Mouse (Mus musculus) forebrain, postnatal 0 days (tissue): ENCODE data around the gene Pi4ka. TPM values are rescaled to one million over a fixed set of nuclear protein-coding genes. Genes with fewer than 3 reads are reported as not detected.

Experiments used
- ATAC-seq: fragments of 200-750 bp; cut with Nextera tagmentation; 2 replicates; pipeline ENCODE4 v1.8.0; 2017; ENCODE audit warnings: mild to moderate bottlenecking, moderate library complexity
- DNase-seq: peaks from one replicate; pipeline ENCODE4 v3.0.0-alpha.2; 2015
- H3K27ac ChIP-seq: fragments of 300-500 bp; sonication (generic); 2 replicates; pipeline ENCODE4 v1.5.1; 2014; ENCODE audit warnings: low read depth, mild to moderate bottlenecking, antibody characterized with exemption, low read length, moderate library complexity, mixed read lengths
- H3K27me3 ChIP-seq: fragments of 300-500 bp; sonication (generic); 2 replicates; pipeline ENCODE4 v1.6.1; 2014; ENCODE audit warnings: mild to moderate bottlenecking, low read length, mixed read lengths; ENCODE audit not compliant: insufficient read depth
- H3K36me3 ChIP-seq: fragments of 300-500 bp; sonication (generic); 2 replicates; pipeline ENCODE4 v1.6.1; 2014; ENCODE audit warnings: mild to moderate bottlenecking, moderate library complexity; ENCODE audit not compliant: insufficient read depth
- H3K4me1 ChIP-seq: fragments of 300-500 bp; sonication (generic); 2 replicates; pipeline ENCODE4 v1.6.1; 2014; ENCODE audit warnings: antibody characterized with exemption; ENCODE audit not compliant: insufficient read depth
- H3K4me2 ChIP-seq: fragments of 300-500 bp; sonication (generic); 2 replicates; pipeline ENCODE4 v1.6.1; 2014; ENCODE audit warnings: low read depth, mild to moderate bottlenecking, moderate library complexity
- H3K4me3 ChIP-seq: fragments of 300-500 bp; sonication (generic); 2 replicates; pipeline ENCODE4 v1.5.1; 2014; ENCODE audit warnings: low read depth, low read length, mixed read lengths
- H3K9ac ChIP-seq: fragments of 300-500 bp; sonication (generic); 2 replicates; pipeline ENCODE4 v1.6.1; 2014; ENCODE audit warnings: mild to moderate bottlenecking
- H3K9me3 ChIP-seq: fragments of 300-500 bp; sonication (generic); 2 replicates; pipeline ENCODE4 v1.6.1; 2016; ENCODE audit warnings: low read length
- CTCF ChIP-seq: sonication (generic); IDR thresholded peaks from 2 replicates; pipeline ENCODE4 v1.5.1; 2016; ENCODE audit warnings: antibody characterized with exemption, control low read depth, low read depth
- WGBS: fragments of 180-500 bp; shearing (Covaris S2); extraction: QIAGEN DNeasy Blood & Tissue Kit; methylation state at CpG from one replicate; pipeline ENCODE4 v1.1.7; 2014; 5-methylcytosine and 5-hydroxymethylcytosine counted together
- polyA plus RNA-seq: library from polyadenylated mRNA; unstranded; fragments of >200 nt; fragmentation: Nextera tagmentation; extraction: Ambion mirVana; gene quantifications from 2 replicates; pipeline ENCODE4 v1.2.1, GENCODE M21; 2015
- total RNA-seq: library from RNA; depleted of rRNA; stranded (reverse); fragments of >200 nt; gene quantifications from 2 replicates; pipeline ENCODE4 v1.2.3, GENCODE M21; 2014

Pi4ka gene
- total and polyA plus RNA-seq, 2 experiments from 2014 or later: 41.2 to 107 TPM

- DNase-seq (peak; percentile 93), ATAC-seq (peak; percentile 89)
- Histone ChIP-seq H3K4me1 (peaks cover 4% of the 10 kb centered on the region; the same call in 1 of the 2 replicates), H3K27ac (peak overlapping the region; percentile 80), H3K4me3 (peak overlapping the region; percentile 57), H3K4me2 (peak overlapping the region; percentile 96), H3K9me3 (no peaks in the 10 kb centered on the region), H3K27me3 (no peaks in the 10 kb centered on the region), H3K9ac (peak overlapping the region; percentile 57), H3K36me3 (peaks cover 29% of the 10 kb centered on the region)
- TF ChIP-seq CTCF: peak; percentile 91
- under 1% methylated on average over 61 of the region's 62 CpGs for WGBS
These were observed 129.7 kb downstream of the Pi4ka start for GRCm38 (mm10) chr16:17276164-17277151.

GRCm38 (mm10) chr16:17275721-17276120 is 130.4 kb downstream of the Pi4ka start, which contains the start of gene Tmem191c:
TSS of gene Tmem191c (plus strand) at chr16:17276077.
- no peaks in the 10 kb centered on the region for H3K9me3 ChIP-seq
- peaks cover 4% of the 10 kb centered on the region; the same call in 1 of the 2 replicates for H3K4me1 ChIP-seq
- WGBS: 60% methylated on average over 7 of the region's 7 CpGs
- no peak for TF ChIP-seq CTCF
- peak within 1 kb of the TSS; percentile 96 for H3K4me2 ChIP-seq
- peaks cover 22% of the 10 kb centered on the region for H3K36me3 ChIP-seq
- H3K4me3 ChIP-seq: peak within 1 kb of the TSS; percentile 57
- no peaks in the 10 kb centered on the region for H3K27me3 ChIP-seq
- H3K27ac ChIP-seq: peak within 1 kb of the TSS; percentile 80
- DNase-seq (no peak), ATAC-seq (no peak)
- H3K9ac ChIP-seq: peak within 1 kb of the TSS; percentile 57

- ATAC-seq (no peak), DNase-seq (no peak)
- Histone ChIP-seq H3K27ac (no peak overlapping the region), H3K27me3 (no peaks in the 10 kb centered on the region), H3K4me1 (no peaks in the 10 kb centered on the region), H3K9ac (no peak overlapping the region), H3K4me2 (no peak overlapping the region), H3K4me3 (no peak overlapping the region), H3K36me3 (no peaks in the 10 kb centered on the region), H3K9me3 (no peaks in the 10 kb centered on the region)
- 77% methylated on average over 6 of the region's 6 CpGs for WGBS
- no peak for TF ChIP-seq CTCF
These were observed 134.3 kb downstream of the Pi4ka start for GRCm38 (mm10) chr16:17271856-17272255.

GRCm38 (mm10) chr16:17271124-17271523 is 135.0 kb downstream of the Pi4ka start:
- no peaks in the 10 kb centered on the region for H3K9me3 ChIP-seq
- WGBS: 77% methylated on average over 4 of the region's 4 CpGs
- H3K9ac ChIP-seq: no peak overlapping the region
- no peak for ATAC-seq
- no peaks in the 10 kb centered on the region for H3K36me3 ChIP-seq
- no peak overlapping the region for H3K4me3 ChIP-seq
- no peaks in the 10 kb centered on the region for H3K27me3 ChIP-seq
- peak; percentile 36 for TF ChIP-seq CTCF
- no peak overlapping the region for H3K4me2 ChIP-seq
- no peak overlapping the region for H3K27ac ChIP-seq
- no peak for DNase-seq
- no peaks in the 10 kb centered on the region for H3K4me1 ChIP-seq

- H3K4me1 ChIP-seq: no peaks in the 10 kb centered on the region
- H3K4me2 ChIP-seq: no peak overlapping the region
- no peak for TF ChIP-seq CTCF
- no peak overlapping the region for H3K9ac ChIP-seq
- DNase-seq (no peak), ATAC-seq (no peak)
- H3K27ac ChIP-seq: no peak overlapping the region
- no peaks in the 10 kb centered on the region for H3K27me3 ChIP-seq
- no peaks in the 10 kb centered on the region for H3K9me3 ChIP-seq
- WGBS: 91% methylated on average over 5 of the region's 5 CpGs
- H3K4me3 ChIP-seq: no peak overlapping the region
- H3K36me3 ChIP-seq: no peaks in the 10 kb centered on the region
These were observed 136.2 kb downstream of the Pi4ka start for GRCm38 (mm10) chr16:17269872-17270271.

- Histone ChIP-seq H3K4me1 (no peaks in the 10 kb centered on the region), H3K9ac (no peak overlapping the region), H3K27ac (no peak overlapping the region), H3K4me2 (no peak overlapping the region), H3K36me3 (no peaks in the 10 kb centered on the region), H3K27me3 (no peaks in the 10 kb centered on the region), H3K4me3 (no peak overlapping the region), H3K9me3 (no peaks in the 10 kb centered on the region)
- DNase-seq (no peak), ATAC-seq (no peak)
- TF ChIP-seq CTCF: no peak
- WGBS: 77% methylated on average over 5 of the region's 5 CpGs
These were observed 138.2 kb downstream of the Pi4ka start for GRCm38 (mm10) chr16:17267937-17268336.

GRCm38 (mm10) chr16:17266113-17266512 is 140.0 kb downstream of the Pi4ka start:
- TF ChIP-seq CTCF: no peak
- H3K27ac ChIP-seq: no peak overlapping the region
- no peak for DNase-seq

More at GRCm38 (mm10) chr16:17266113-17266512, 140.0 kb downstream of the Pi4ka start:
- Histone ChIP-seq H3K9me3 (no peaks in the 10 kb centered on the region), H3K9ac (no peak overlapping the region), H3K4me3 (no peak overlapping the region), H3K36me3 (peaks cover 7% of the 10 kb centered on the region), H3K4me2 (no peak overlapping the region), H3K4me1 (no peaks in the 10 kb centered on the region), H3K27me3 (no peaks in the 10 kb centered on the region)
- 72% methylated on average over 3 of the region's 3 CpGs for WGBS
- no peak for ATAC-seq
